Mouse (Mus musculus): ENCODE measurements around the gene Ppil1.

The Ppil1 gene

GRCm38 (mm10) chr17:29263840-29264633 lies at the start of gene Ppil1:
Ppil1 (minus strand) TSS chr17:29264186.
- peak; percentile 92 for DNase-seq

GRCm38 (mm10) chr17:29313300-29313699 lies 49.3 kb upstream of the Ppil1 start:
- no peak for DNase-seq

- no peak for DNase-seq
Observed at GRCm38 (mm10) chr17:29312082-29312481, 48.1 kb upstream of the Ppil1 start.

- DNase-seq = no peak
Observed at GRCm38 (mm10) chr17:29311602-29312001, 47.6 kb upstream of the Ppil1 start.

GRCm38 (mm10) chr17:29310056-29310623 lies 46.2 kb upstream of the Ppil1 start:
- no peak for DNase-seq

GRCm38 (mm10) chr17:29305871-29306270 lies 41.9 kb upstream of the Ppil1 start:
- DNase-seq = no peak

GRCm38 (mm10) chr17:29305058-29305806 lies 41.2 kb upstream of the Ppil1 start:
- no peak for DNase-seq

GRCm38 (mm10) chr17:29304376-29305057 lies 40.5 kb upstream of the Ppil1 start:
- no peak for DNase-seq

- no peak for DNase-seq
Observed at GRCm38 (mm10) chr17:29303856-29304255, 39.9 kb upstream of the Ppil1 start.

GRCm38 (mm10) chr17:29303087-29303486 lies 39.1 kb upstream of the Ppil1 start:
- DNase-seq = peak; percentile 32

GRCm38 (mm10) chr17:29302149-29302548 lies 38.2 kb upstream of the Ppil1 start:
- DNase-seq = no peak

GRCm38 (mm10) chr17:29301421-29301820 lies 37.4 kb upstream of the Ppil1 start:
- DNase-seq = no peak

- no peak for DNase-seq
Observed at GRCm38 (mm10) chr17:29300926-29301325, 36.9 kb upstream of the Ppil1 start.

- DNase-seq = no peak
Observed at GRCm38 (mm10) chr17:29299282-29299681, 35.3 kb upstream of the Ppil1 start.

- DNase-seq = no peak
Observed at GRCm38 (mm10) chr17:29297813-29298212, 33.8 kb upstream of the Ppil1 start.

- DNase-seq = no peak
Observed at GRCm38 (mm10) chr17:29297321-29297720, 33.3 kb upstream of the Ppil1 start.

GRCm38 (mm10) chr17:29295835-29296234 lies 31.8 kb upstream of the Ppil1 start:
- no peak for DNase-seq

- no peak for DNase-seq
Observed at GRCm38 (mm10) chr17:29293807-29294605, 30.0 kb upstream of the Ppil1 start.

GRCm38 (mm10) chr17:29292996-29293395 lies 29.0 kb upstream of the Ppil1 start:
- no peak for DNase-seq

GRCm38 (mm10) chr17:29291793-29292192 lies 27.8 kb upstream of the Ppil1 start:
- DNase-seq = no peak

- peak; percentile 75 for DNase-seq
Observed at GRCm38 (mm10) chr17:29282216-29282952, 18.4 kb upstream of the Ppil1 start.

GRCm38 (mm10) chr17:29281541-29281940 lies 17.6 kb upstream of the Ppil1 start:
- no peak for DNase-seq

Data from retina, postnatal 1 day (tissue).